Mouse (Mus musculus) urinary bladder, adult 18-20 months (tissue): Measurements from ENCODE around the gene Omg.
A peak's percentile ranks its signal among the peaks of the same experiment; 100 is the strongest.

Experiments
- DNase-seq, 2 experiments: peaks; one replicate each; pipeline ENCODE4 v3.0.0; 2022; ENCODE audit warnings: low spot score in 2 of 2, mixed read lengths in 2 of 2

Gene Omg

GRCm38 (mm10) chr11:79515798-79516197 lies 11.9 kb upstream of the Omg start:
- DNase-seq: no peak

- no peak for DNase-seq
Measured at GRCm38 (mm10) chr11:79515331-79515730, 11.4 kb upstream of the Omg start.

- DNase-seq: no peak
Measured at GRCm38 (mm10) chr11:79511970-79512369, 8.1 kb upstream of the Omg start.

- no peak for DNase-seq
Measured at GRCm38 (mm10) chr11:79504506-79504905, 622 bp upstream of the Omg start.

GRCm38 (mm10) chr11:79502917-79503316 lies 967 bp downstream of the Omg start:
- no peak for DNase-seq

GRCm38 (mm10) chr11:79494976-79495800 lies 8.7 kb downstream of the Omg start:
- no peak for DNase-seq

- no peak for DNase-seq
Measured at GRCm38 (mm10) chr11:79484721-79485120, 19.2 kb downstream of the Omg start.

- DNase-seq: peak in 1 of 2 experiments; percentile 44
Measured at GRCm38 (mm10) chr11:79483876-79484528, 19.9 kb downstream of the Omg start.

- no peak for DNase-seq
Measured at GRCm38 (mm10) chr11:79483392-79483791, 20.5 kb downstream of the Omg start.

GRCm38 (mm10) chr11:79468097-79468496 lies 35.8 kb downstream of the Omg start:
- no peak for DNase-seq

GRCm38 (mm10) chr11:79460756-79461450 lies 43.0 kb downstream of the Omg start:
- DNase-seq: no peak

- no peak for DNase-seq
Measured at GRCm38 (mm10) chr11:79459846-79460245, 44.0 kb downstream of the Omg start.

- DNase-seq: no peak
Measured at GRCm38 (mm10) chr11:79457928-79458327, 46.0 kb downstream of the Omg start.

GRCm38 (mm10) chr11:79452966-79453365 lies 50.9 kb downstream of the Omg start:
- no peak for DNase-seq
